Mouse (Mus musculus) ovary, postnatal 10 days (tissue): ENCODE data around the gene Sim2.

Source experiments
- DNase-seq: peaks from one replicate; pipeline ENCODE4 v3.0.0; 2022; ENCODE audit warnings: low spot score

Sim2 gene

DNA sequence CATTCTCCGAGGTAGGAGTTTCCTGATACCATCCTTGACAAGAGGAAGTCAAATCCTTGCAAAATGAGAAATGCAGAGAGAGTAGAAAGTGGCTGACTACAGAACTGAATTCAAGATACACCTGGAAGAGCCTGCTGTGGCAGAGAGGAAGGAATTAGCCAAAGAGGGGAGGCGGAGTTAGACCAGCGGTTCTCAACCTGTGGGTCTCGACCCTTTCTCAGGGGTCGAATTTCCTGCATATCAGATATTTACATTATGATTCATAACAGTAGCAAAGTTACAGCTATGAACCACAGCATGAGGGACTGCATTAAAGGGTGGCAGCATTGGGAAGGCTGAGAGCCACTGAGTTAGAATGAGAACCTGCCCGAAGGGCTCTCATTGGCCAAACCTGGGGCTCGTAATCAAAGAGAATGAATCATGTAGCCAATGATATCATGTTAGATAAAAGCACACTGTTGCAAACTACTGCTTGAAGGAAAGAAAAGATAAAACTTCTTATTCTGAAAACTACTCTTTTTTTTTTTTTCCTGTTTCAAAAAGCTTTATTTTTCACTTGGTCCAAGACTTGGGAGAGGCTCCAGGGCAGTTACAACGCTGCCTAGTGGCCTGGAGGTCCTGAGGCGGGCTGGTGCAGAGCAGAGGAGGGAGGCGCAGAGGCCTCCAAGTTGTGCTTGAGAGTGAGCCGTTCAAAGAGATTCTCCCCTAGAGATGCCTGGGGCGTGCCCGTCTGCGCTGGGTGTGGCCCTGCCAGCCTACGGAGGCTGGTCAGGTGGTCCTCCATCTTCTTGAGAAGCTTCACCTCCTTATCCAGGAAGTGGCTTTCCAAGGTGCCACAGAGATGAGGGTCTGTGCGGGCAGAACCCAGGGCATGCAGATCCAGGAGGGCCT, 84.2 kb downstream of the Sim2 start:
- no peak for DNase-seq

- DNase-seq: no peak
These were observed 85.5 kb downstream of the Sim2 start for GRCm38 (mm10) chr16:94170218-94170617.

GRCm38 (mm10) chr16:94173361-94173760, 88.6 kb downstream of the Sim2 start:
- no peak for DNase-seq

- no peak for DNase-seq
These were observed 90.7 kb downstream of the Sim2 start for GRCm38 (mm10) chr16:94175366-94175986.
